Mouse (Mus musculus): ENCODE results near the gene Slc48a1.

Slc48a1 gene

GRCm38 (mm10) chr15:97839991-97840455 is 61.7 kb downstream of the Slc48a1 start:
- DNase-seq (ENCODE audit: low spot score in 2 of 2) = peak in 1 of 2 experiments; percentile 29

GRCm38 (mm10) chr15:97840781-97841180 is 62.5 kb downstream of the Slc48a1 start:
- DNase-seq (ENCODE audit: low spot score in 2 of 2) = no peak

- no peak for DNase-seq (ENCODE audit: low spot score in 2 of 2)
Measured at GRCm38 (mm10) chr15:97841383-97841782, 63.1 kb downstream of the Slc48a1 start.

- no peak for DNase-seq (ENCODE audit: low spot score in 2 of 2)
Measured at GRCm38 (mm10) chr15:97842058-97842457, 63.7 kb downstream of the Slc48a1 start.
